Mouse (Mus musculus) ES-Bruce4 (cell line): ENCODE data around the gene Ubr3. TPM values are rescaled to one million over a fixed set of nuclear protein-coding genes. Genes with fewer than 3 reads are reported as not detected.

ENCODE experiments used
- H3K27ac ChIP-seq: 2 replicates; pipeline ENCODE4 v1.5.1; 2012; ENCODE audit warnings: low read length, inconsistent platforms; ENCODE audit not compliant: insufficient read depth
- H3K27me3 ChIP-seq: 2 replicates; pipeline ENCODE4 v1.6.1; 2012; ENCODE audit warnings: mild to moderate bottlenecking, low read length, inconsistent platforms; ENCODE audit not compliant: control insufficient read depth, poor library complexity, insufficient read depth, severe bottlenecking
- H3K36me3 ChIP-seq: 2 replicates; pipeline ENCODE4 v1.6.1; 2012; ENCODE audit warnings: inconsistent platforms, mild to moderate bottlenecking, low read length, moderate library complexity; ENCODE audit not compliant: control insufficient read depth, poor library complexity, insufficient read depth, severe bottlenecking
- H3K4me1 ChIP-seq: one replicate; pipeline ENCODE4 v1.8.1; 2011; ENCODE audit warnings: low read length; ENCODE audit not compliant: control insufficient read depth, insufficient read depth
- H3K4me3 ChIP-seq: 2 replicates; pipeline ENCODE4 v1.5.1; 2011; ENCODE audit warnings: low read depth, mild to moderate bottlenecking, low read length
- H3K9ac ChIP-seq: 2 replicates; pipeline ENCODE4 v1.6.1; 2012; ENCODE audit warnings: low read depth, mild to moderate bottlenecking, inconsistent platforms; ENCODE audit not compliant: poor library complexity, severe bottlenecking
- H3K9me3 ChIP-seq: replicated peaks from 2 replicates; pipeline ENCODE4 v1.6.1; 2012; ENCODE audit warnings: mild to moderate bottlenecking, low read length, inconsistent platforms; ENCODE audit not compliant: control insufficient read depth, poor library complexity, insufficient read depth, severe bottlenecking
- CTCF ChIP-seq: IDR thresholded peaks from one replicate; pipeline ENCODE4 v1.8.1; 2011; ENCODE audit warnings: low read depth, low read length
- EP300 ChIP-seq: IDR thresholded peaks from 2 replicates; pipeline ENCODE4 v1.6.1; 2011; ENCODE audit warnings: low read depth, low read length; ENCODE audit not compliant: insufficient read depth
- POLR2A ChIP-seq: IDR thresholded peaks from one replicate; pipeline ENCODE4 v1.8.1; 2011; ENCODE audit warnings: low read length; ENCODE audit not compliant: insufficient read depth
- polyA plus RNA-seq: library from polyadenylated mRNA; stranded (reverse); fragments of >200 nt; gene quantifications from 2 replicates; pipeline ENCODE4 v1.2.4, GENCODE M21; 2011; ENCODE audit warnings: low read depth; ENCODE audit not compliant: missing spikeins, insufficient read depth, insufficient read length

The Ubr3 gene
- polyA plus RNA-seq, 1 experiment: 65.6 TPM

- TF ChIP-seq EP300 (no peak), POLR2A (no peak), CTCF (no peak)
- no peak overlapping the region for H3K27ac ChIP-seq
- no peaks in the 10 kb centered on the region for H3K27me3 ChIP-seq
- no peaks in the 10 kb centered on the region for H3K9me3 ChIP-seq
- H3K9ac ChIP-seq: no peak overlapping the region
- H3K4me3 ChIP-seq: no peak overlapping the region
- H3K36me3 ChIP-seq: peaks cover 8% of the 10 kb centered on the region
- H3K4me1 ChIP-seq: no peaks in the 10 kb centered on the region
Observed at GRCm38 (mm10) chr2:69936331-69936730, 39.3 kb downstream of the Ubr3 start.

- no peak for TF ChIP-seq EP300
- TF ChIP-seq CTCF: no peak
- no peak for TF ChIP-seq POLR2A
- Histone ChIP-seq H3K4me1 (no peaks in the 10 kb centered on the region), H3K36me3 (peaks cover 8% of the 10 kb centered on the region), H3K9me3 (no peaks in the 10 kb centered on the region), H3K9ac (no peak overlapping the region), H3K4me3 (no peak overlapping the region), H3K27me3 (no peaks in the 10 kb centered on the region), H3K27ac (no peak overlapping the region)
Observed at GRCm38 (mm10) chr2:69939226-69939625, 42.2 kb downstream of the Ubr3 start.

- Histone ChIP-seq H3K4me1 (no peaks in the 10 kb centered on the region), H3K9ac (no peak overlapping the region), H3K27ac (no peak overlapping the region), H3K4me3 (no peak overlapping the region), H3K9me3 (no peaks in the 10 kb centered on the region), H3K36me3 (peaks cover 8% of the 10 kb centered on the region), H3K27me3 (no peaks in the 10 kb centered on the region)
- TF ChIP-seq POLR2A: no peak
- TF ChIP-seq CTCF: no peak
- TF ChIP-seq EP300: no peak
Observed at GRCm38 (mm10) chr2:69939649-69940048, 42.6 kb downstream of the Ubr3 start.

GRCm38 (mm10) chr2:69941391-69942030 lies 44.5 kb downstream of the Ubr3 start:
- Histone ChIP-seq H3K9me3 (no peaks in the 10 kb centered on the region), H3K27me3 (no peaks in the 10 kb centered on the region), H3K9ac (no peak overlapping the region), H3K4me3 (no peak overlapping the region), H3K4me1 (no peaks in the 10 kb centered on the region), H3K36me3 (peaks cover 5% of the 10 kb centered on the region), H3K27ac (no peak overlapping the region)
- no peak for TF ChIP-seq EP300
- no peak for TF ChIP-seq CTCF
- TF ChIP-seq POLR2A: no peak

GRCm38 (mm10) chr2:69952849-69953248 lies 55.8 kb downstream of the Ubr3 start:
- Histone ChIP-seq H3K27ac (no peak overlapping the region), H3K4me1 (no peaks in the 10 kb centered on the region), H3K9ac (no peak overlapping the region), H3K9me3 (no peaks in the 10 kb centered on the region), H3K4me3 (no peak overlapping the region), H3K27me3 (no peaks in the 10 kb centered on the region), H3K36me3 (peaks cover 10% of the 10 kb centered on the region)
- no peak for TF ChIP-seq POLR2A
- TF ChIP-seq CTCF: no peak
- no peak for TF ChIP-seq EP300

GRCm38 (mm10) chr2:69955635-69956034 lies 58.6 kb downstream of the Ubr3 start:
- Histone ChIP-seq H3K36me3 (peaks cover 10% of the 10 kb centered on the region), H3K9ac (no peak overlapping the region), H3K27me3 (no peaks in the 10 kb centered on the region), H3K4me3 (no peak overlapping the region), H3K9me3 (no peaks in the 10 kb centered on the region), H3K27ac (no peak overlapping the region), H3K4me1 (no peaks in the 10 kb centered on the region)
- TF ChIP-seq EP300: no peak
- no peak for TF ChIP-seq CTCF
- TF ChIP-seq POLR2A: no peak
